Mouse (Mus musculus) heart, postnatal 36 days (tissue): Measurements from ENCODE around the gene Btbd1. TPM values are rescaled to one million over a fixed set of nuclear protein-coding genes. Genes with fewer than 3 reads are reported as not detected.

Experiments used
- DNase-seq, 2 experiments: peaks; one replicate each; pipeline ENCODE4 v3.0.0; 2021 to 2022
- intact Hi-C: fragments of 180-260 bp; cut with DNase I; formaldehyde crosslinking; loops from one replicate; pipeline ENCODE4 v1.15.1; 2025
- total RNA-seq, 2 experiments: library from RNA; stranded (reverse); gene quantifications; 2 replicates each; pipeline ENCODE4 v1.2.3; 2021

Btbd1 gene
- total RNA-seq, 2 experiments from 2014 or later: 135 to 137 TPM

DNA sequence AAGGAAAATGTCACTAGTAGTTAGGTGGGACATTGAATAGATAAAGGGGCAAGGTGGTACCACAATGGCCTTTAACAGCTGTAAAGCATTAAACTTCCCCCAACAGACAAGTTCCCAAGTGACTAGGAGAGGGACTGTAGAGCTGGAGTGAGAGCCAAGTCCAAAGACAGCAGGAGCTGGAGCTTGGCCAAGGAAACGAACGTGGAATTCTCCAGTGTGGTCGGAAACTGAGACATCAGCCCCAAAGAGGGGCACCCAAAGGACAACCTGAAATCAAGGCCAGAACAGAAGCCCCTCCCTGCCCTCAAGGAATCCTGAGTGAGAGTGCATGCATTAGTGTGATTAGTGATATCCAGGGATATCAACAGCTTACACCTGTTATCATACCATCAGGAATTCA, 3.9 kb downstream of the Btbd1 start:
- peak; percentile 22 to 33 for DNase-seq
- intact Hi-C loops: no loop called here

DNA sequence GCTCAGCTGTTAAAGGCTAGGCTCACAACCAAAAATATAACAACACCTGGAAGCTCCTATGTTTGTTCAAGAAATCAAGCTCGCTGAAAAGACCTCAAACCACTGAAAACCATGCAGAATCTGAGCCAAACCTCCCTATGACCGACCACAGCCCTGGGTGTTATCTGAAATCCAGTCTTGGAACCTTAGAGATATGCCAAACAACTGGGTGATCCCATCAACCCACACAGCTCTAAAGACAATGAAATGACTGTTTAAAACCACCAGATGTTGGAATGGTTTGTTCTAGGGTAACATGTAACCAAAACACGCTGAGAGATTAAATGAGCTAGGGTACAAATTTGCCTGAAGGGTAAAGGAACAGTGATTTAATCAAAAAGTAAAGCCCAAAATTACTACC, 4.3 kb downstream of the Btbd1 start:
- intact Hi-C loops: no loop called here
- no peak for DNase-seq

DNA sequence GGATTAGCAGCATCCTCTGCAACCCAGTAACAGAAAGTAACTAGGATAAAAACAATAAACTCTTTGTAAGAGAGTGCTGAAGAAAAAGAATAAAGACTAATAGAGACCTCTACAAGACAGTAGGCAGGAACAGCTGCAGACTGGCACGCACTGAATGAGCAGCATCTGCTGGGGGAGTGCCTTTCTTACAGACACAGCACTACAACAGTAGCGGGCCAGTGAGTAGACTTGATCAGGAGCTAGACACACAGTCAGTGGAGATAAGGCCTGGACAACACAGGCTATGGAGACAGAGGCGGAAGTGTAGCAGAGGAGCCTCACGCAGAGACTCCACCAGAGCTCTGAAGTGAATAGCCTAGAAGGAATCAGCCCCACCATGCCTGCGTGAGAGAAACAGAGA, 23.2 kb downstream of the Btbd1 start:
- no peak for DNase-seq
- intact Hi-C loops: no loop called here

- peak; percentile 84 to 86 for DNase-seq
- intact Hi-C loops: loop anchor here (1.0 to 5.0 kb wide), 5 partner anchors 40 to 392 kb away; partner anchors contain the start of gene Btbd1
Measured at GRCm38 (mm10) chr7:81789095-81789757, 40.0 kb downstream of the Btbd1 start, which contains the start of gene 3110040N11Rik. TSS of gene 3110040N11Rik (minus strand) at chr7:81789478.

GRCm38 (mm10) chr7:81788536-81788935, 40.7 kb downstream of the Btbd1 start:
- intact Hi-C loops: loop anchor here (2.0 to 5.0 kb wide), 4 partner anchors 40 to 391 kb away; partner anchors contain the start of gene Btbd1
- no peak for DNase-seq

DNA sequence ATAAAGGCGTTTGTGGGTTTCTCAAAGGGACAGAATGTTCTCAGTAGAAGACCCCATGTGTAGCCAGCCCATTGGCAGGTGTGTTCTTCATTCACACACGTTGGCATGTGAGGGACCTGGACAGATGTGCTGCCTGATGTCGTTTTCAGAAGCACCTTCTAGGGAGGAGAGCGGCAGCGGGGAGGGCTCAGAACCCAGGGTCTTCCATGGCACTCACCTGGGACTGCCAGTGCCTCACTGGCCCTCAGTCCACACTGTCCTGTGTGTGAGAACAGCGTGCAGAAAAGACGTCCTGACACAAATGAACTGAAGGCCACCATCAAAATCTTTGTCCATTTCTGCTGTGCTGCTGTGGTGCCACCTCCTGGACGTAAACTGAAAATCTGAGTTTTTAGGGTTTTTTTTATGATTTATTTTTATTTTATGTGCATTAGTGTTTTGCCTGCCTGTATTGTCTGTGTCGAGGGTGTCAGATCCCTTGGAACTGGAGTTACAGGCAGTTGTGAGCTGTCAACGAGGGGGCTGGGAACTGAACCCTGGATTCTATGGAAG, 51.5 kb downstream of the Btbd1 start:
- intact Hi-C loops: no loop called here
- DNase-seq: no peak

DNA sequence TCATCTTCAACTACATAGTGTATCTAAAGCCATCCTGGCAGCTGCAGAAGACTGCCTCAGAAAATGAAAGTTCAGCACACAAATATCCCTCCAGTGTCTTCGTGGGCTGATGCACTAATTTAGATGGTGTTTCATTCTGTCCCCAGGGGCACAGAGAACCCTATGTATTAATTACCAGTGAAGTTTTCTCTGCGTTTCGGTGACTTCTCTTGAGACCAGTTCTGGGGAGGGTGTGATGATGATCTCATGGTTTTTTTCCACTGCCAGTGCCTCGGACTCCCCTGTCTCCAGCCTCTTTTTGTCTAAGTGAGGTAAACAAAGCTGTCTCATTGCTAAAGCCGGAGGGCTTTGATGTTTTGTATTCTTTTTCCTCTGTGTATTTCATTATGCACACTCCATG, 53.9 kb downstream of the Btbd1 start:
- intact Hi-C loops: no loop called here
- DNase-seq: no peak

DNA sequence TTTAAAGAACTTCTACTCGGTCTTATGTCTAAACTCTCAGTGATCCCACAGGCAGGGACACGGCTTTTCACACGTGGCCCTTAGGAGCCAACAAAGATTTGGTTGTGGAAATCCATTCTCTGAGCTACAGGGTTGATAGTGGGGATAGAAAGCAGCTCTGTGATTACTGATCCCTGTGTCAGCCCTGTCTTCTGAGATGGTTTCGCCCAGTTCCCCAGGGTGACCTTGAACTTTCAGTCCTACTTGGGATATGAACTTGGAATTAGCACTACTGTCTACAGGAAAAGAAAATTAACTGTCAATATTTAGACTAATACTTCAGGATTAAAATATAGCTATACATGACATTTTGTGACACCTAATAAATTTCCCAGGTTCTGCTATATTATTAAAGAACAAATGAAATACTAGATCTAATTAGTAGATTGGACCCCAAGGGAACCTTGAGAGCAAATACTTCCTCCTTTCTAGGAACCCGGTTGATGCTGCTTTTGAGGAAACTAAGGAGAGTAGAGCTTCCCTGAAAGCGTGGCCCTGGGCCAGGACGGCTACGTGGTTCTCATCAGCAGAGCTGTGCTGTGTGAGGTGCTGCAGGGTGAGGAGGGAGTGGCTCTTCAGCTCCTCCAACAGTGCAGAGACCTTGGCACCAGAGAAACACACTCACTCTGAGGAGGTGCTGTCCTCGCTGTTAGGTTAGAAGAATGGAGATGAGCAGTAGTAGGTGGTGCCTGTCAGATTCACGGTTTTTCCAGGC, 56.3 kb downstream of the Btbd1 start:
- intact Hi-C loops: no loop called here
- no peak for DNase-seq

DNA sequence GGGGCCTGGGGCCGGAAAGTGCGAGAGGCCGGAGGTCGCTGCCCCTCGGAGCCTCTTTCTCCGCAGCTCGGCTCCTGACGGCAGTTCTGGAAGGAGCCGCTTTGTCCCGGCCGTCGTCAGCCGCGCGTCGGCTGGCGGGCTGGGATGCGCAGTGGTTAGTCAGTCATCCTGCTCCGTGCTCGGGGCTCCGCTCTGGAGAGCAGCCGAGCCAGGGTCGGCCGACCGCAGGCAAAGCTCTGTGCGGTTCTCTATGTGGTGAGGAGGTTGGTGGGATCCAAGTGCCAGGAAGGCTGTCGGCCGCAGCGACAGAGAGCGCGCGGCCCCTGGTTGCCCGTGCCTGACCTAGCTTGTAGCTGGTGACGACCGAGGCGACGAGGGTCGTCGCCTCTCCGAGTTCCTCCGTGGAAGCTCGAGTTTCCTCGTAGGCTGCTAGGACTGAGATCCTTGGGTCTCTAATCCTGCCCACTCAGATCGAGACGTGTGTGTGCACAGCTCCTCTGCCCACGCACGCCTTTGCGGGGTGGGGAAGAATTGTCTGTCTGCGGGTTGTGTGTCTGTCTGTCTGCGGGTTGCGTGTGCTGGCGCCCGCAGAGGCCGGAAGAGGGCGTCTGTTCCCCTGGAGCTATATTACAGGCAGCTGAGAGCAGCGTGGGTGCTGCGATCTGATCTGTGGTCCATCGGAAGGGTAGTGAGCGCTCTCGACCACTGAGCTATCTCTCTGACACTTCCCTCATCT, 66.0 kb downstream of the Btbd1 start:
- intact Hi-C loops: no loop called here
- peak in 1 of 2 experiments; percentile 16 for DNase-seq

DNA sequence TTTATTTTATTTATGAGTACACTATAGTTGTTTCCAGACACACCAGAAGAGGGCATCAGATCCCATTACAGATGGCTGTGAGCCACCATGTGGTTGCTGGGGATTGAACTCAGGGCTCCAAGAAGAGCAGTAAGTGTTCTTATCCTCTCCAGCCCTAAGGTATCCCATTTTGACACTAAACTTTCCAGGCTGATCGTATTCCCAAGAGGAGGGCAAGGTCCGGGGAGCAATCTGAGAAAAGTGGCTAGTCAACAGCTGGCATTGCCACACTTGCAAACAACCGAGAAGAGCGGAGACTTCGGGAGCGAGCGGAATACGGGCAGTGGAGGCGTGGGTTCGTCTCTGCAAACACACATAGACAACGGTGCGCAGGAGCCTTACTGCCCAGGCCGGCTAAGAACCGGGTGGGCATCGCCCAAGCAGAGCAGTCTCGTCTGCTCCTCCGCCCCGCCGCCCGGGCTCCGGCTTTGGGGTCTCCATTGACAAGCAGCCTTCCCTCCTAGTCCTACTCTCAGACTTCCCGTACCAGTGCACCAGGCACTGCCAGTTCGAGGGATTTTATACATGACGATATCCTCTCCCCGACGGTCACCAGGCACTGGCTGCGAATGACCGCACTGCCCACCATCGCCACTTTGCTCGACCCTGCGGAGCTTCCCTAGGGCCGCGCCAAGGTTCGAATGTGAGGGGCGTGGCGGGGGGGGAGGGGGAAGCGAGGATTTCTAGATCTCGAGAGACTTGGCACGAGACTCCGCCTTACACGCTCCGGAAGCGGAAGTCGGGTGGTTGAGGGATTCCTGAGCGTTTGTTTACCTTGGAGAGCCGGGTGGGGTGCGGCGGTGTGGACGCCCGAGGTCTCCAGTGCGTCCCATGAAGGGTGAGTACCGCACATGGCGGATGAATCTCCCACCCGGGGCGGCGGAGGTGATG, 66.8 kb downstream of the Btbd1 start, which contains the start of gene Ramac:
Gene Ramac (plus strand): TSS at position 746 of the 930 bp plus-strand sequence.
- intact Hi-C loops: no loop called here
- peak; percentile 87 to 88 for DNase-seq

GRCm38 (mm10) chr7:81747956-81748355, 81.3 kb downstream of the Btbd1 start:
- intact Hi-C loops: loop anchor here (5.0 kb wide), 1 partner anchor 136 kb away; no protein-coding TSS in a partner anchor
- no peak for DNase-seq

- intact Hi-C loops: loop anchor here (5.0 kb wide), 1 partner anchor 287 kb away; the partner anchor contains the start of gene Cpeb1
Measured at GRCm38 (mm10) chr7:81744145-81744544, 85.1 kb downstream of the Btbd1 start.

More at GRCm38 (mm10) chr7:81744145-81744544, 85.1 kb downstream of the Btbd1 start:
- peak; percentile 17 to 32 for DNase-seq

Other genes starting within 250 kb of the Btbd1 start
- 100 to 1,000 TPM in 1 of 2 experiments, 10 to 100 TPM in 1; 89.6 to 108 TPM for gene Homer2, start 121.9 kb downstream of the Btbd1 start, total RNA-seq
- 10 to 100 TPM; 25.7 to 29.8 TPM for gene Ramac, start 66.5 kb downstream of the Btbd1 start, total RNA-seq
- gene 3110040N11Rik, start 40.0 kb downstream of the Btbd1 start, total RNA-seq: 10 to 100 TPM; 25.9 to 26.2 TPM
- gene Gm10160, start 26.4 kb upstream of the Btbd1 start, total RNA-seq: not detected
- gene Tm6sf1, start 29.6 kb upstream of the Btbd1 start, total RNA-seq: 10 to 100 TPM in 1 of 2 experiments, 1 to 10 TPM in 1; 9.1 to 14.4 TPM
- 1 to 10 TPM; 6.7 to 9.0 TPM for gene Hdgfl3, start 105.0 kb upstream of the Btbd1 start, total RNA-seq
- gene Bnc1, start 162.9 kb upstream of the Btbd1 start, total RNA-seq: 1 to 10 TPM; 1.5 to 1.9 TPM